Mouse (Mus musculus) midbrain, embryonic 14.5 days (tissue): ENCODE measurements around the gene Amz1. TPM values are rescaled to one million over a fixed set of nuclear protein-coding genes. Genes with fewer than 3 reads are reported as not detected.

Experiments
- ATAC-seq: fragments of 200-750 bp; cut with Nextera tagmentation; 2 replicates; pipeline ENCODE4 v1.8.0; 2017; ENCODE audit warnings: moderate number of reproducible peaks, moderate library complexity; ENCODE audit not compliant: low FRiP score, low TSS enrichment
- DNase-seq: peaks from one replicate; pipeline ENCODE4 v3.0.0-alpha.2; 2015
- H3K27ac ChIP-seq: fragments of 300-500 bp; sonication (generic); replicated peaks from 2 replicates; pipeline ENCODE4 v1.5.1; 2014; ENCODE audit warnings: mild to moderate bottlenecking, low read depth, low read length, moderate library complexity
- H3K27me3 ChIP-seq: fragments of 300-500 bp; sonication (generic); 2 replicates; pipeline ENCODE4 v1.6.1; 2014; ENCODE audit warnings: low read length, control low read depth, mixed read lengths; ENCODE audit not compliant: control insufficient read depth, insufficient read depth
- H3K36me3 ChIP-seq: fragments of 300-500 bp; sonication (generic); 2 replicates; pipeline ENCODE4 v1.6.1; 2014; ENCODE audit warnings: low read length, control low read depth; ENCODE audit not compliant: control insufficient read depth, insufficient read depth
- H3K4me1 ChIP-seq: fragments of 300-500 bp; sonication (generic); 2 replicates; pipeline ENCODE4 v1.6.1; 2014; ENCODE audit warnings: mild to moderate bottlenecking, antibody characterized with exemption, low read length, control low read depth; ENCODE audit not compliant: control insufficient read depth, insufficient read depth
- H3K4me2 ChIP-seq: fragments of 300-500 bp; sonication (generic); 2 replicates; pipeline ENCODE4 v1.6.1; 2014; ENCODE audit warnings: mild to moderate bottlenecking, low read length, moderate library complexity
- H3K4me3 ChIP-seq: fragments of 300-500 bp; sonication (generic); replicated peaks from 2 replicates; pipeline ENCODE4 v1.5.1; 2014; ENCODE audit warnings: low read depth, low read length
- H3K9ac ChIP-seq: fragments of 300-500 bp; sonication (generic); replicated peaks from 2 replicates; pipeline ENCODE4 v1.6.1; 2014; ENCODE audit warnings: mild to moderate bottlenecking, low read length, moderate library complexity
- H3K9me3 ChIP-seq: fragments of 300-500 bp; sonication (generic); 2 replicates; pipeline ENCODE4 v1.6.1; 2016; ENCODE audit warnings: low read length, control low read depth, mixed read lengths; ENCODE audit not compliant: control insufficient read depth
- WGBS: fragments of 180-500 bp; shearing (Covaris S2); extraction: QIAGEN DNeasy Blood & Tissue Kit; methylation state at CpG from one replicate; pipeline ENCODE4 v1.1.7; 2014; 5-methylcytosine and 5-hydroxymethylcytosine counted together
- polyA plus RNA-seq: library from polyadenylated mRNA; unstranded; fragments of >200 nt; fragmentation: Nextera tagmentation; extraction: Ambion mirVana; gene quantifications from 2 replicates; pipeline ENCODE4 v1.2.1, GENCODE M21; 2014

Amz1 gene
- polyA plus RNA-seq, 1 experiment from 2014 or later = 1.9 TPM

DNA sequence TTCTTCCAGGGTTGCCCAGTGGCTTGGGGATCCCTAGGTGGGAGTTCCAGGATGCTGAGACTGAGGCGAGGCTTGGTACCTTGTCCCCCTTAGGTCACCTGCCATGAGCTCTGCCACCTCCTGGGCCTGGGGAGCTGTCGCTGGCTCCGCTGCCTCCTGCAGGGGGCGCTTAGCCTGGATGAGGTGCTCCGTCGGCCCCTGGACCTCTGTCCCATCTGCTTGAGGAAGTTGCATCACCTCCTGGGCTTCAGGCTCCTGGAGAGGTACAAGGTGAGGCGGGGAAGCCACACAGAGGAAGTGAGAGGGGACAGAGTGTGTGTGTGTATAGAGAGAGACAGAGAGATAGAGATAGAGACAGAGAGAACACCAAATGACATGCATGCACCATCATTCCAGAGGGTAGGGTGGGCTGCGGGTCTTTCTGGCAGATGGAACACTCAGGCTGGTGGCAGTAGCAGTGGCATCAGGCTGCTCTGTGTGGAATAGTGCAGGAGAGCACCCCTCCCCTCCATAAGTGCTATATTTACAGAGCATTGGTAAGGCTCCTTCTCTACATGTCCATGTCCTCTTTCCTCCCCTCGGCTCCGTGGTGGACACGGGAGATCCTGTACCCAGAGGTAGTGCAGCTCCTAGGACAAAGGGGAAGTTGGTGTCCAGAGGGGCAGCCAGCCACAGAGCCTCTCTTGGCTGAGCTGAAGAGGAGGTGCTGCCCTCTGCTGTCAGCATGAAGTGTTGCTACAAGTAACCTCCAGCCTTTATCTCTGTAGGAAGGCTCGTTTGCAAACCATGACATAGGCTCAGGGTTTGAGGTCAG, 25.3 kb downstream of the Amz1 start:
- H3K4me2 ChIP-seq = peak overlapping the region; percentile 46
- DNase-seq (peak; percentile 89), ATAC-seq (peak; percentile 71; the same call in 1 of the 2 replicates)
- 0 out of 2 replicates have a peak overlapping the region, but pooled peaks have one; percentile 22 for H3K27ac ChIP-seq
- H3K36me3 ChIP-seq = no peaks in the 10 kb centered on the region
- WGBS = 18% methylated on average over 12 of the region's 12 CpGs
- H3K4me3 ChIP-seq = 0 out of 2 replicates have a peak overlapping the region, but pooled peaks have one; percentile 8
- no peaks in the 10 kb centered on the region for H3K27me3 ChIP-seq
- H3K9ac ChIP-seq = no peak overlapping the region; the same call in 1 of the 2 replicates
- no peaks in the 10 kb centered on the region for H3K4me1 ChIP-seq
- no peaks in the 10 kb centered on the region for H3K9me3 ChIP-seq

- Histone ChIP-seq H3K9ac (no peak overlapping the region), H3K9me3 (no peaks in the 10 kb centered on the region), H3K4me1 (no peaks in the 10 kb centered on the region), H3K27ac (no peak overlapping the region), H3K4me3 (no peak overlapping the region), H3K36me3 (no peaks in the 10 kb centered on the region), H3K4me2 (no peak overlapping the region), H3K27me3 (no peaks in the 10 kb centered on the region)
- WGBS = 0% methylated on average over 1 of the region's 2 CpGs
- peak; percentile 41 for DNase-seq
- no peak for ATAC-seq
Measured at GRCm38 (mm10) chr5:140750925-140751324, 27.0 kb downstream of the Amz1 start.

DNA sequence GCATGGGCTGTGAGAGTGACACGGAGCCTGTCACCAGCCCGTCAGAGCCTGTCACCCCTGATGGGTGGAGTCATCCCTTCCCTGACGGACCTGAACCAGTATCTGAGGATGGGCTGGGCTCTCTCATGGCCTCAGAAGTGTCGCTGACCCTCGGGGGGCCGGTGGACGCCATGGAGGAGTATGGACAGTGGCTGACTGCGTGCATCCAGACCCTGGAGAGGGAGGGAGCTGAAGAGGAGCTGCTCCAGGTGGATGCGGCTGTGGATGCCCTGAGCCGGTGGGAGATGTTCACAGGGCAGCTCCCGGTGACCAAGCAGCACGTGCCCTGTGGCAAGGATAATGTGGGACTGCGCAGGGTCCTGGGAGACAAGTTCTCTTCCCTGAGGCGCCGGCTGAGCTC, 28.1 kb downstream of the Amz1 start:
- 93% methylated on average over 15 of the region's 15 CpGs for WGBS
- Histone ChIP-seq H3K9me3 (no peaks in the 10 kb centered on the region), H3K4me2 (no peak overlapping the region), H3K27ac (no peak overlapping the region), H3K36me3 (peaks cover 2% of the 10 kb centered on the region), H3K4me1 (no peaks in the 10 kb centered on the region), H3K4me3 (no peak overlapping the region), H3K27me3 (no peaks in the 10 kb centered on the region), H3K9ac (no peak overlapping the region)
- DNase-seq (no peak), ATAC-seq (no peak)

DNA sequence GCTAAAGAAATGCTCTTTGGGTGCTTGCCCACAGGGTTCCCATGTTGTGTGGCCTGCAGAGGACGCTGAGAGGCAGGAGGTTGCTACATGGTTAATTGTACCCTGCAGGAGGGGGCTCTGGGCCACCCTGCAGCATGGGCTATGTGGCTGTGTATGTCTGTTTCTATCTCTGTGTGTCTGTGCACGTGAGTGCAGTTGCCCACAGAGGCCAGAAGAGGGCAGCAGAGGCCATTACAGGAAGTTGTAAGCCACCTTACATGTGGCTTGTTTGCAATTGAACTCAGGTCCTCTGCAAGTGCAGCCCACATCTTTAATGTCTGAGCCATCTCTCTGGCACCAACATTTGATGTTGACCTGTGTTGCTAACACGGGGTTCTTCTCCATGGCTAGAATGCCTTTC, 28.7 kb downstream of the Amz1 start:
- Histone ChIP-seq H3K4me3 (no peak overlapping the region), H3K36me3 (peaks cover 5% of the 10 kb centered on the region), H3K27ac (no peak overlapping the region), H3K4me2 (no peak overlapping the region), H3K27me3 (no peaks in the 10 kb centered on the region), H3K9ac (no peak overlapping the region), H3K4me1 (no peaks in the 10 kb centered on the region), H3K9me3 (no peaks in the 10 kb centered on the region)
- DNase-seq (no peak), ATAC-seq (no peak)
- WGBS = 93% methylated on average over 3 of the region's 3 CpGs

DNA sequence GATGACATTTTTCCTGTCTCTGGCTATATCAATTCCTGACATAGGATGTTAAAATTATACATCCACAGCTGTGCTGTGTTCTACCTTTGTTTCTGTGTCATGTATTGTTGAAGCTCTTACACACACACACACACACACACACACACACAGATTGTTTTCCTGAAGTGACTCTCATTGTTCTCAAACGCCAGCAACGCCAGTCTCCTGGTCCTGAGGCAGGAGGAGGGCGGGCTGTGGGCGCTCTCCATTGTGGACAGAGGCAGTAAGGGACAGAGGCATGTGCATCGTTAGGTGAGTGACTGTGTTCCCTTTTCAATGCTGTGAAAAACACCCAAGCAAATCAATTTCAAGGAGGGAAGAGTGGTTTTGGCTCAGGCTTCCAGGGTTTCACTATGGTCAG, 29.3 kb downstream of the Amz1 start:
- Histone ChIP-seq H3K9me3 (no peaks in the 10 kb centered on the region), H3K4me2 (no peak overlapping the region), H3K9ac (no peak overlapping the region), H3K36me3 (peaks cover 8% of the 10 kb centered on the region), H3K27me3 (no peaks in the 10 kb centered on the region), H3K4me3 (no peak overlapping the region), H3K4me1 (no peaks in the 10 kb centered on the region), H3K27ac (no peak overlapping the region; the same call in 1 of the 2 replicates)
- DNase-seq = no peak
- ATAC-seq = no peak
- 57% methylated on average over 5 of the region's 5 CpGs for WGBS

DNA sequence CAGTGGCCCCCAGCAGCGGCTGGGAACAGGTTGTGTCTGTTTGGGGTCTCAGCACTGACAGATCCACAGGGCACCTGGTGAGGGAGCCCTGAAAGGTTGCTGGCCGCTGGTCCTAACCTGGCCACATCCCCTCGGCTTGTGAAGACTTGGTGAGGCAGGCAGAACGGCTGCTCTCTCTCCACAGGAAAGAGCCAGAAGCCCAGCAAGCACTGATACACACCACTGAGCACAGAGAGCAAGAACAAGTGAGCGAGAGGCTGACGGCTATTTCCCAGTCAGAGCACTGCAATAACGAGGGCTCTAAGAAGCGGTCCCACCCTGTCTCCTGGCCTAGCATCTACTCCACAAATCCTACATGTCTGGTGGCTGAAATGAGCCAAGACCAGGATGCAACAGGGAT, 34.9 kb downstream of the Amz1 start:
- Histone ChIP-seq H3K4me1 (no peaks in the 10 kb centered on the region), H3K9ac (no peak overlapping the region), H3K27ac (no peak overlapping the region), H3K4me3 (no peak overlapping the region), H3K4me2 (no peak overlapping the region), H3K36me3 (peaks cover 44% of the 10 kb centered on the region), H3K27me3 (no peaks in the 10 kb centered on the region), H3K9me3 (no peaks in the 10 kb centered on the region)
- WGBS = 67% methylated on average over 8 of the region's 8 CpGs
- no peak for DNase-seq
- no peak for ATAC-seq

- Histone ChIP-seq H3K27me3 (no peaks in the 10 kb centered on the region), H3K27ac (no peak overlapping the region), H3K36me3 (peaks cover 39% of the 10 kb centered on the region), H3K4me1 (no peaks in the 10 kb centered on the region), H3K9me3 (no peaks in the 10 kb centered on the region), H3K9ac (no peak overlapping the region), H3K4me2 (no peak overlapping the region), H3K4me3 (no peak overlapping the region)
- ATAC-seq (no peak), DNase-seq (no peak)
- 91% methylated on average over 4 of the region's 4 CpGs for WGBS
Measured at GRCm38 (mm10) chr5:140762540-140762939, 38.6 kb downstream of the Amz1 start.

GRCm38 (mm10) chr5:140764921-140765613, 41.1 kb downstream of the Amz1 start:
- no peak for DNase-seq
- WGBS = 82% methylated on average over 6 of the region's 6 CpGs
- Histone ChIP-seq H3K4me3 (no peak overlapping the region), H3K9ac (no peak overlapping the region), H3K36me3 (peaks cover 18% of the 10 kb centered on the region), H3K9me3 (no peaks in the 10 kb centered on the region), H3K4me2 (no peak overlapping the region), H3K4me1 (peaks cover 13% of the 10 kb centered on the region), H3K27ac (0 out of 2 replicates have a peak overlapping the region, but pooled peaks have one; percentile 13), H3K27me3 (no peaks in the 10 kb centered on the region)
- ATAC-seq = no peak
